Mouse (Mus musculus) adrenal gland, postnatal 25 days (tissue): ENCODE measurements around the gene Gm27029. TPM values are rescaled to one million over a fixed set of nuclear protein-coding genes. Genes with fewer than 3 reads are reported as not detected.
"Not testable (repeated sequence)": the region's sequence is repeated elsewhere in the genome, so short reads cannot be mapped to it uniquely, and the experiment has no call there.

Experiments
- DNase-seq: peaks from one replicate; pipeline ENCODE4 v3.0.0; 2021; ENCODE audit warnings: mixed read lengths
- long read RNA-seq: library from polyadenylated mRNA; stranded (forward); transcript quantifications from one replicate; pipeline ENCODE4 v2.0.0, GENCODE M21; 2021
- total RNA-seq: library from RNA; stranded (reverse); gene quantifications from 2 replicates; pipeline ENCODE4 v1.2.3, GENCODE M21; 2021

The Gm27029 gene
- 3.7 and 4.2 TPM in 2 replicates for total RNA-seq
- long read RNA-seq, partial matches to known transcripts: 0 of 1 reads
- long read RNA-seq, other reads (novel, unspliced or antisense): 1 of 1 reads

DNA sequence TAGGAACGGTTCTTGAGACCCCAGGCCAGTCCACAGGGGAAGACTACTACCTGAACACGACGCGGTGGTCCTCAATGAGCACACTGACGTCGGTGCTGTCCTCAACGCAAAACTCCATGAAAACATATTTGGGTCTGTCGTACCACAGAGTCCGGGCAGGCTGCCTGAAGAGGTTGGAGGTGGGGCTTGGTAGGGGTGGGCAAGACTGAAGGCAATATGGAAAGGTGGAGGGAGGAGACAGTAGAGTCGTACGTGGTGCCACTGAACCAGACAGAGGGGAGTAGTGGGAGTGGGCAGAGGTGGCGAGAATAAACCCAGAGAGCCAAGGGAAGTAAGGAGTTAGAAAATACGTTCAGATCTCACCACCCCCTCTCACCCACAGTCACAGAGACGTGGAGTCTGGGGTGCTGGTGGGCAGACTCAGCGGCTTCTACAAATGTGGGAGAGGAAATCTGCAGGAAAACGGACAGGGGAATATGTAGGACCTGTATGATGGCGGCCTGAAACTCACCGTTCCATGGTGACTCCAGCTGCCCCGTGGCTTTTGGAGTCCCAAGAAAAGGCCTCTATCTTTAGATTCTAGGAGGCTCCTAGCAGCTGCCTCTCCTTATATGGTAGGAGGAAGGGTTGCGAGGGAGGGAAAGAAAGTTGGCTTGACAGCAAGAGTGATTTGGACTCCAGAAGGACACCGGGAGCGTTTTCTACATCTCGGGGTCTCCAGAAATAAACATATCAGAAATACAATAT is at the start of gene Gm27029:
Gene Gm27029 (minus strand): TSS at position 692 of the 747 bp plus-strand sequence.
- no peak for DNase-seq

GRCm38 (mm10) chr11:101474298-101474697 is 49.7 kb upstream of the Gm27029 start:
- no peak for DNase-seq

GRCm38 (mm10) chr11:101473686-101474085 is 49.1 kb upstream of the Gm27029 start:
- DNase-seq: not testable (repeated sequence)

GRCm38 (mm10) chr11:101472336-101472735 is 47.7 kb upstream of the Gm27029 start:
- DNase-seq: no peak

- DNase-seq: no peak
Observed at GRCm38 (mm10) chr11:101471926-101472325, 47.3 kb upstream of the Gm27029 start.

- no peak for DNase-seq
Observed at GRCm38 (mm10) chr11:101470206-101470605, 45.6 kb upstream of the Gm27029 start.

- no peak for DNase-seq
Observed at GRCm38 (mm10) chr11:101469155-101469554, 44.6 kb upstream of the Gm27029 start.

DNA sequence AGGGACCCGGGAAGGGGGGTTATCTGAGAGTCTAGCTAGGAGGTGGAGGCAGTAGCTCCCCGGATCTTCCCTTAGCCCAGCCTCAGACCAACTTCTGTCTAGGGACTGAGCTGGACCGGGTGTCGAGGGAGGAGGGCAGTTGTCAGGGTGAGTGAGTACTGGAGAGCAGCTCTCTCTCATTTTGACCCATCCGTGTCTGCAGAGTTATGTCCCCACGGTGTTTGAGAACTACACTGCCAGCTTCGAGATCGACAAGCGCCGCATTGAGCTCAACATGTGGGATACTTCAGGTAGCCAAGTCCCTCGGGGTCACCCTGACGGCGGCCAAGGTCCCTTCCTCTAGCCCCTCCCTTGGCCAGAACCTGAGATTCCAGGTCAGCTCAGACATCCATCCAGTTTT is 44.1 kb upstream of the Gm27029 start:
- no peak for DNase-seq

DNA sequence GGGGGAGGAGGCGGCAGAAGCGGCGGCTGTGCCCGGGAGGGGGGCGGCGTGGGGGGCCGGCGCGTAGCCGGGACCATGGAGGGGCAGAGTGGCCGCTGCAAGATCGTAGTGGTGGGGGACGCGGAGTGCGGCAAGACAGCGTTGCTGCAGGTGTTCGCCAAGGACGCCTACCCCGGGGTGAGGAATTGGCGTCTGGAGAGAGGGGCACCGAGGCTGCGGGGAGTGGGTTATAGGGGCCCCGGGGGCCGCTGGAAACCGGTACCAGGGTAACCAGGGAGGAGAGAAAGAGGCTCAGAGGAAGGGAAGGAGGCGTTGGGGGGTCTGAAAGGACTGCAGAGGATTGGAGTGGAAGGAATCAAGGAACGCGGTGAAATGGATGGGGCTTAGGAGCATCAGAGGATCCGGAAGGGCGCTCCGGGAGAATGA is 43.7 kb upstream of the Gm27029 start:
- DNase-seq: no peak

- DNase-seq: peak; percentile 83
Observed at GRCm38 (mm10) chr11:101467477-101468262, 43.1 kb upstream of the Gm27029 start.

DNA sequence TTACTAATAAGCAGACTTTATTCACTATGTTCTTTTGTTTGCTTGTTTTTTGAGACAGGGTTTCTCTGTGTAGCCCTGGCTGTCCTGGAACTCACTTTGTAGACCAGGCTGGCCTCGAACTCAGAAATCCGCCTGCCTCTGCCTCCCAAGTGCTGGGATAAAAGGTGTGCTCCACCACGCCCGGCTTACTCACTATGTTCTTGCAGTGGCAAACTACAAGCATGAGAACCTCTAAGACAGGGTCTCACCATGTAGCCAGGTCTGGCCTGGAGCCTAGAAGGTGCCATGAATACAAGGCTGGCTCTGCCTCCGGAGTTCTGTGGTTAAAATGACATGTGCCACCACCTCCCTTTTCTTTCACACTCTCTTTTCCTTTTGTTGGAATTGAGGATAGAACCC is 42.0 kb upstream of the Gm27029 start:
- not testable (repeated sequence) for DNase-seq

DNA sequence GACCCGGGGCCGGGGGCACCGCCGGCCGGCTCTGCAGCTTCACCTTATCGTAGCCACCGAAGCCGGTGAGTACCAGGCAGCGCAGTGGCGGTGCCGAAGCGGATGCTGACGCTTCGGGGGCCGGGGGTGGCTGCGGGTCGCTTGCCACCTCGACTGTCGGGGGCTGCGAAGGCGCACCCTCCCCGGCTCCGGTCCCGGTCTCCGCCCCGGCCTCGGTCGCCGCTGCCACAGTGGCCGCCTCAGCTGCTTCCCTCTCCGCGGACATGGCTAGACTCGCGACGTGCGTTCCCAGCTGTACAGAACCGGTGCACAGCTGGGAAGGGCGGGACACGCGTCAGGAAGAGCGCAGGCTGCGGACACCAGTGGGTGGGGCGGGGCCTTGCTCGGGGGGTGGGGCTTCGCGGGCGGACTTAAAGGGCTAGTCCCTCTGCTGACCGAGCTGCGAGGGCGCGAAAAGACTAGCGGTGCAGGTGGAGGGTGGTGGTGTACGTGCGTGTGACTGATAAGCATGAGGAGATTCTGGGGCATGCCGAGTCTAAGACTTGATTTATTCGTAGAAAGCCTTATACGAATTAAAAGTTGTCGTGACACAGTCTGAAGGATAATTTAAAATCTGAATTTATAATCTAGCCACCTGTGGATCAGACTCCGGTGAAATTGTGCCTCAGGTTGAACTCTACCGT is 41.4 kb upstream of the Gm27029 start, which contains the start of gene Vat1:
Gene Vat1 (minus strand): TSS at position 362 of the 683 bp plus-strand sequence.
- peak; percentile 85 for DNase-seq

DNA sequence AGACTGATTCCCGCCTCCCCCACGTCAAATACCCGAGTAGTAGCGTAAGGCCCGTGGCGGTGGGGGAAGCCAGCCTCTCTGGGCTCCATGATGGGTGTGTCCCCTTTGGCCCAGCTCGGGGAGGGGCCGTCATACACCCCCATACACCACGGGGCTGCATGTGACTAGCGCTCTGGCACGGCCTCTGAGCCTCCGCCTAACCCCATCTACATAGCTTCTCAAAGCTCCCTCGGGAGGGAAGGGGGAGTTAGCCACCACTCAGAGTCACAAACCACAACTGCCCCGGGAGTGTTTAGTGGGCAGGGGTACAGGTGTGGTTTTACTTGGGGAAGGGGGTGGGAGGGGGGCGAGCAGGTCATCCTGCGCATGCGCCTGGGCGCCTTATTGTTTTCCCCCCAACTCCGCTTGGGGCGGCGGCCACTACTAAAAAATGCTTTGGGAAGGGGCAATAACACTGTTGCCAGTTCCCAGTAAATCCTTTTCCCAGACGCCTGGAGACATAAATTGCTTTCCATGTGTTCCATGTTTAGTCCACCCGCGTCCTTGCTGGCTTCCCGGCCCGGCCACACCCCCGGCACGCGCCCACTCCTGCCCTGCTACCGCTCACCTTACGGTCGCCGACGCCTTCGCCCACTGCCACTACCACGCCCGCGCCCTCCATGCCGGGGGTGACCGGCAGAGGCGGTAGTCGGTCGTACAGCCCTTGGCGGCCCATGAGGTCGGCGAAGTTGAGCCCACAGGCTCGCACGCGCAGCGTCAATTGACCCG is 40.7 kb upstream of the Gm27029 start:
- DNase-seq: peak; percentile 63

DNA sequence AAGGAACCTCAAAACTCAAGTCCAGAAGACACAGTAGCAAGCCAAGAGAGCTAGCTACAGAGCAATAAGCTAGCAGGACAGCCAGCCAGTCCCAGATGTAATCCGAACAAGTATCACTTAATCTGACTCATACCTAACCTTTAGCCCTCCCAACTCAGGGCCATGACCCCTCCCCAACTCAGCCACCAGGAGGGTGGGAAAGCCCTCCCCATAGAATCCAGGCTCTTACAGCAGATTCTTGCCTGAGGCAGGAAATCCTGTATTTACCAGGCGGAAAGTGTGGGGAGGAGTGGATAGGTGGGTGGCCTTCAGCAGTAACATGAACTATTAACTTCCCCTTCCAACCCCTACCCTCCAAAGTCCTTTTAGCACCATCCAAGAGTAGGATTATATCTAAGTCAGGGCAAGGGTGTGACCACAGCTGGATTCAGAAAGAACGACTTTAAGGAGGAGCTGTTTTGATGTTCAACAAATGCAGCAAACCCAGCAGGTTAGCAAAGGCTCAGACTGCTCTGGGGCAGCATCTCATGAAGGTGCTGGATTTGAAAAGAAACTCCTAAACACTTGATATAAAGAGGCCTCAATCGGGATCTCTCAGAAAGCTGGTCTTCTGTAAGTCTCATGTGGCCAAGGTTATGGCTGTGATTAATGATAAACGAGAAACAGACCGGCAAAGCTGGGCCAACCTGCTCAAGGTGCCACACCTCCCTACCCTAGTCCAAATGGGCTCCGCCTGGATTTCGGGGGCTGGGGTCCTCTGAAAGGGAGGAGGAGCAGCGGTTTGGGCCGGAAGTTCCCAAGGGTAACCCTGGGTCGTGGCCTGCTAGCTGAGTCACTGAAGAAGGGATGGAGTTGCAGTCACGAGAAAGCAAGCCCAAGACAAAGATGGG is 39.9 kb upstream of the Gm27029 start, which contains the start of gene Rnd2:
Gene Rnd2 (plus strand): TSS at position 789 of the 890 bp plus-strand sequence.
- no peak for DNase-seq

DNA sequence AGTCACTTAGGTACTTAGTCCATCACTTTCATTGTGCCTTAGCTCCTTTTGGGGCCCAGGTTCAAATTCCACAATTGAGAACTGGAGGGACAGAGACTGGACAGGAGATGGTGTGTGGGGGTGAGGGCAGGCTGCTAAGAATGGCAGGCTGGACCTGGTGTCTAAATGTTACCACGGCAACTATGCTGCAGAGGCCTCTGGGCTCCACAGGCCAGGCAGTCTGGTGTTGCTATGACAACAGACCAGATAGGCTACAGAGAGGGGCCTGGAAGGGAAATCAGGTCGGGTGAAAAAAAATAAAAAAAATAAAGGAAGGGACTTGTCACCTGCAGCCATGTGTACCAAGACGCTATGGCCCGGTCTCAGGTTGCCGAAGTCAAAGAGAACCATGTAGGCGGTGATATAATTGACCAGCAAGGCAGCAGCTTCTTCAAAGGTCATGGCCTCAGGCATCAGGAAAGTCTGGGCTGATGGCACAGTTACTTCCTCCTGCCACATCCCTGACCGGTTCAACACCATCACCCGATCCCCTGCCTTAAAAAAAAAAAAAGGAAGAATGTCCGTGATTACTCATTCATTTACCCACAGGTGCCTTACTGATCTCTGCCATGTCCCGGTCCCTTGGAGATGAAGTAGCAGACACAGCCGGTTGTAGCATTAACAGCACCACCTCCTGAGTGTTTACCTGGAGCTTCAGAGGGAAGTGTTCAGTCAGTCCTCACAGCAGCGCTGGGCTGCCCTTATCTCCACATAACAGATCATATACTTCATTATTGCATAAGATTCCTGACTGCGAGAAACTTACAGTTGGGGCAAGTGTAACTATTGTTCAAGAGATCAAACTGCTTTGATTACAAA is 38.2 kb upstream of the Gm27029 start:
- DNase-seq: no peak

DNA sequence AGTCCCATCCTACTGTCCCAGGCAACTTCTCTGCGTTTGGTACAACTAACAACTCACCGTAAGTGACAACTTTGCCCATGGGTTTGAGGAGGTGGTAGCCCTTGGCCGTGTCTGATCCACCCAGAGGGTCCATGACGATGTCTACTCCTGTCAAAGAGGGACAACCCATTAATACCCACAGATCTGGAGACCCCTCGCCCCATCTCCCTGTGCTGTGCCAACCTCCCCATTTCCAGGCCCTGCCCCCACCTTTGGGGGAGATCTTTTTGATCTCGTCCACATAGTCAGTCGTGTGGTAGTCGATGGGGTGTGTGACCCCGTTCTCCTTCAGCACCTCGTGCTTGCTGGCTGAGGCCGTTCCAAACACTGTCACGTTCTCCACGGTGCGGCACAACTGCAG is 37.5 kb upstream of the Gm27029 start:
- DNase-seq: no peak

DNA sequence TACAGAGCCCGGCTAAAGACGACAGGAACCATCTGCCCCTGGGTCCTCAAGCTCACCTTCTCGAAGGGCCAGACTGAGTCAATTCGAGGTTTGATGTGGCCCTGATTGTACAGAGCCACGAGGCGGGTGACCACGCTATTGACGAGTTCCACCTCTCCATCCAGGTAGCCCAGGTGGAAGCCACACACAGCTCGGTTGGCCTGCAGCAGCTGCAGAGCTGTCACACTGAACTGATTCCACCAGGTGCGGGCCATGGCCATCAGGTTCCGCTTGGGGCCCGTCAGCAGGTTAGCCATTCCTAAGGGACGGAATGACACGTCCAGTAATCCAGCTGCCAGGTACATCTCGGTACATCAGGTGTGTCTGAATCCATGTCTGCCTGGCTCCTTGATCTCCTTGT is 35.7 kb upstream of the Gm27029 start:
- no peak for DNase-seq

DNA sequence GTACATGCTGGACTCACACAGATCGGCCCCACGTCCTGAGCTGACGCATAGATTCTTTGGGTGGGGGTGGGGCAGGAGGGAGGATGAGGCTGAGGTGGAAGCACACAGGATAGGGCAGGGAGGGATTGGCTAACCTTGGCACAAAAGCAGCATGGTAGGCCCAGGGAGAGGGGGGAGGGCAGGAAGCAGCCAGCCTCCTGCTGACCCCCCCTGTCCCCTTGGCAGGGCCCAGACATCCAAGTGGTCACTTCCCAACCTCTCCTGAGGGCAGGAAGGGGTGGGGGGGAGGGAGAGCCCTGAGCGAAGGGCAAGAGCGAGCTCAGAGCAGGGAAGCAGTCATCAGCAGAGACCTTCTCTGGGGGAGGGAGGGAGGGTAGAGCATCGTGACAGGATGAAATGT is 35.1 kb upstream of the Gm27029 start:
- DNase-seq: no peak

DNA sequence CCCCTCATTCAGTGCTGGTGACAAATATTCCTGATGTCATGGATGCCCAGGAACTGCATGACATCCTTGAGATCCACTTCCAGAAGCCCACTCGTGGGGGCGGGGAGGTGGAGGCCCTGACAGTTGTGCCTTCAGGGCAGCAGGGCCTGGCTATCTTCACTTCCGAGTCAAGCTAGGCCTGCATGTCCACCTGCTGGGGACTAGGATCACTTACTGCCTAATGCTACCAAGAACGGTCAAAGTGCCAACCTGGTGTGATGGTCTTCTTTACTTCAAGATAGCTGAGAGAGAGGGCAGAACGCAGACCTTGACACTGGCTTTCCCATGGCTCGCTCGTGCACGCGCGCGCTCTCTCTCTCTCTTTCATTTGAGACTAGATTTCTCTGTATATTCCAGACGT is 33.6 kb upstream of the Gm27029 start:
- no peak for DNase-seq

GRCm38 (mm10) chr11:101457631-101458030 is 33.0 kb upstream of the Gm27029 start:
- no peak for DNase-seq
